Mouse (Mus musculus) kidney, embryonic 16.5 days (tissue): ENCODE measurements around the gene Pcca. TPM values are rescaled to one million over a fixed set of nuclear protein-coding genes. Genes with fewer than 3 reads are reported as not detected.

Experiments
- ATAC-seq: fragments of 200-750 bp; cut with Nextera tagmentation; 2 replicates; pipeline ENCODE4 v1.8.0; 2017; ENCODE audit warnings: moderate TSS enrichment; ENCODE audit not compliant: low FRiP score, low TSS enrichment
- H3K27ac ChIP-seq: fragments of 300-500 bp; sonication (generic); 2 replicates; pipeline ENCODE4 v1.5.1; 2014; ENCODE audit warnings: low read length
- H3K27me3 ChIP-seq: fragments of 300-500 bp; sonication (generic); 2 replicates; pipeline ENCODE4 v1.6.1; 2014; ENCODE audit warnings: low read length, control low read depth, mixed read lengths; ENCODE audit not compliant: insufficient read depth
- H3K36me3 ChIP-seq: fragments of 300-500 bp; sonication (generic); 2 replicates; pipeline ENCODE4 v1.6.1; 2014; ENCODE audit warnings: low read length, control low read depth, mixed read lengths; ENCODE audit not compliant: insufficient read depth
- H3K4me1 ChIP-seq: fragments of 300-500 bp; sonication (generic); 2 replicates; pipeline ENCODE4 v1.6.1; 2014; ENCODE audit warnings: low read length, control low read depth, mixed read lengths; ENCODE audit not compliant: insufficient read depth
- H3K4me2 ChIP-seq: fragments of 300-500 bp; sonication (generic); replicated peaks from 2 replicates; pipeline ENCODE4 v1.6.1; 2014; ENCODE audit warnings: low read depth, low read length
- H3K4me3 ChIP-seq: fragments of 300-500 bp; sonication (generic); 2 replicates; pipeline ENCODE4 v1.5.1; 2014; ENCODE audit warnings: mild to moderate bottlenecking, low read length
- H3K9ac ChIP-seq: fragments of 300-500 bp; sonication (generic); replicated peaks from 2 replicates; pipeline ENCODE4 v1.6.1; 2014; ENCODE audit warnings: low read length
- H3K9me3 ChIP-seq: fragments of 300-500 bp; sonication (generic); 2 replicates; pipeline ENCODE4 v1.6.1; 2016; ENCODE audit warnings: low read length, control low read depth
- WGBS: fragments of 180-500 bp; shearing (Covaris S2); extraction: QIAGEN DNeasy Blood & Tissue Kit; methylation state at CpG from one replicate; pipeline ENCODE4 v1.1.7; 2014; 5-methylcytosine and 5-hydroxymethylcytosine counted together
- polyA plus RNA-seq: library from polyadenylated mRNA; unstranded; fragments of >200 nt; fragmentation: Nextera tagmentation; extraction: Ambion mirVana; gene quantifications from 2 replicates; pipeline ENCODE4 v1.2.1, GENCODE M21; 2015

Pcca gene
- polyA plus RNA-seq, 1 experiment from 2014 or later: 30.7 TPM

DNA sequence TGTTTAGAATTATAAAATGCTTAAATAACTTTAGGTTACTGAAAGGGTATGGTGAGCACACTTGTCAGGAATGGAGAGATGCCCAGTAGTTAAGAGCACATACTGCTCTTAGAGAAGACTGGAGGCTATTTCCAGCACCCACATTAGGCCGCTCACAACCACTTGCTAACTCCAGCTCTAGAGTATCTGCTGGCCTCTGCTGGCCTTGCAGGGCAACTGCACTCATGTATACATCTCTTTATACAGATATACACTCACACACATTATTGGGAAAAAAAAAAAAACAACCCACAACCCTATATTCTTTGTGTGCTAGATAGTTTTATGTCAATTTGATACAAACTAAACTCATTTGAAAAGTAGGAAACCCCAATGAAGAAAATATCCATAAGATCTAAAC lies 217.4 kb downstream of the Pcca start:
- Histone ChIP-seq H3K9ac (no peak overlapping the region), H3K4me3 (no peak overlapping the region), H3K36me3 (no peaks in the 10 kb centered on the region), H3K9me3 (0 out of 2 replicates have a peak, but pooled peaks cover 2% of the 10 kb centered on the region), H3K27ac (no peak overlapping the region), H3K27me3 (no peaks in the 10 kb centered on the region), H3K4me1 (no peaks in the 10 kb centered on the region), H3K4me2 (no peak overlapping the region)
- no peak for ATAC-seq
- WGBS: 96% methylated on average over 1 of the region's 1 CpGs

DNA sequence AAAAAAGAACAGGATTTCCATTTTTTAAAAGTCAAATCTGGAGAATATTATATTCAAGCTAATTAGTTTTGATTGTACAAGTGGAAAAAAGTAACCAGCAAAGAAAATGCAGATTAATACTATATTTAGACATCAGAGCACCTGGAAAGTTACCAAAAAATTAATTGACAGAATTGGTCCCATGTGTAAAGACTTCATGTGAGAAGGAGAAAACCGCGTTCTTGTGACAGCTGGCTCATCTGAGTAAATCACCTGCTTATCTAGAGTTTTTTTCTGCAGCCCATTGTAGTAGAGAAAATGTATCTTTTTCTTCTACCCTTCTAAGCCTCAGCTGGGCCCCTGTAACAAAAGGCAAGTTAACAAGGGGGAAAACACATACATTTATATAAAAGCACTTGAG lies 219.2 kb downstream of the Pcca start:
- no peak overlapping the region for H3K9ac ChIP-seq
- H3K27ac ChIP-seq: no peak overlapping the region
- no peaks in the 10 kb centered on the region for H3K4me1 ChIP-seq
- H3K36me3 ChIP-seq: no peaks in the 10 kb centered on the region
- no peak for ATAC-seq
- 0 out of 2 replicates have a peak, but pooled peaks cover 2% of the 10 kb centered on the region for H3K9me3 ChIP-seq
- 58% methylated on average over 2 of the region's 2 CpGs for WGBS
- no peak overlapping the region for H3K4me2 ChIP-seq
- H3K4me3 ChIP-seq: no peak overlapping the region
- H3K27me3 ChIP-seq: no peaks in the 10 kb centered on the region

DNA sequence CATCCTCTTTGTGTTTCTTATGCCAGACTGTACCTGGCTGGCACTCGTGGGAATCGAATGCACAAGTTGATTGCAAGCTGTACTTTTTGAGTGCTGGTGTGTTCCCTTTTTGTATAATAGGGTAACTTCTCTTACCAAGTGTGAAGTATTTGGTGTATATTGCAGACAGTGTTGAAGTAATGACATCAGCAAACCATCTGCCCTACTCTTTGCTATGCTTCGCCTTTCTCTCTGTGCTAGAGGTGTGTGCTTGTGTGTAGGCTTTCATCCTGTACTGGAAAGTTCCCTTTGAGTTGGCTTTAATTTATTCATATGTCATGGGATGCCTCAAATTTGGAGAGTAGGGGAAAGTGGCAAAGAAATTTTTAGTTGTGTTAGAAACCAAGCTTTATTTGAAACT lies 220.2 kb downstream of the Pcca start:
- Histone ChIP-seq H3K4me1 (no peaks in the 10 kb centered on the region), H3K36me3 (no peaks in the 10 kb centered on the region), H3K9ac (no peak overlapping the region), H3K4me2 (no peak overlapping the region), H3K27me3 (no peaks in the 10 kb centered on the region), H3K9me3 (0 out of 2 replicates have a peak, but pooled peaks cover 2% of the 10 kb centered on the region), H3K4me3 (no peak overlapping the region), H3K27ac (no peak overlapping the region)
- no peak for ATAC-seq
- 92% methylated on average over 3 of the region's 3 CpGs for WGBS

DNA sequence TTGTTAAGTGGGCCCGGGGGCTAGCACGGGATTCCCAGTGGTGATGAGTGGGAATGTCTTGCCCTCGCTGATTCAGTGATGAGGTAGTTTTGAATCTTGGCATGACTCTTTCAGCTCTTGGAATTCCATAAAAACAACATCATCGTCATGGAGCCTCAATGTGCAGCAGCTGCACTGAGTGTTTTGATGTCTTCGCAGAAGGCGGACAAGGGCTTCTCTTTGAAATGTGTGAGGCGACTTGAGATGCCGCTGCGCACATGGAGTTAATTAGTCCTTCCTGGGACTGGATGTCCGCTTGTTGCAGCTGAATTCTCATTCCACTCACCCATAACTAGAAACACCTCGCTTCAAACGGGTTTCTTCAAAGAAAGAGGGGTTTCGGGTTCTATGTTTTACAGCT lies 221.4 kb downstream of the Pcca start:
- H3K4me1 ChIP-seq: no peaks in the 10 kb centered on the region
- H3K36me3 ChIP-seq: no peaks in the 10 kb centered on the region
- no peak overlapping the region for H3K9ac ChIP-seq
- no peak overlapping the region for H3K4me3 ChIP-seq
- H3K4me2 ChIP-seq: no peak overlapping the region
- H3K27ac ChIP-seq: no peak overlapping the region
- WGBS: 57% methylated on average over 13 of the region's 13 CpGs
- ATAC-seq: no peak
- 0 out of 2 replicates have a peak, but pooled peaks cover 2% of the 10 kb centered on the region for H3K9me3 ChIP-seq
- no peaks in the 10 kb centered on the region for H3K27me3 ChIP-seq

DNA sequence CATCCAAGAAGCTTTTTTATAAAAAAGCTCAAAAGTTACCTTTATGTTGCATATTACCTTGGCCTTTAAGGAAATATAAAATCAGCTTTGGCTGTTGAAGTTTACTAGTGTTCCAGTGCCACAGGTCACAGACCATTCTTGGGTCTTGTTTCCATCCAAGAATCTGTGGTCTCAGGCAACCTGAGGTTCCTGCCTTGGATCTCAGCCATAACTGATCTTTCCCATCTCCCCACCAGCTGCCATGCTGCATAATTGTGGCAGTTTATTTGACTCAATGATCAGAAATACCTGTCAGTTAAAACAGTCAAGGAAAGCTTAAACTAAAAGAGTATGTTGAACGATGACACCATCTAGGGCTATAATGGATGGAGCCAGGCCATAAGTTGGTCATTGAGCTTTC lies 222.5 kb downstream of the Pcca start:
- WGBS: 88% methylated on average over 1 of the region's 1 CpGs

DNA sequence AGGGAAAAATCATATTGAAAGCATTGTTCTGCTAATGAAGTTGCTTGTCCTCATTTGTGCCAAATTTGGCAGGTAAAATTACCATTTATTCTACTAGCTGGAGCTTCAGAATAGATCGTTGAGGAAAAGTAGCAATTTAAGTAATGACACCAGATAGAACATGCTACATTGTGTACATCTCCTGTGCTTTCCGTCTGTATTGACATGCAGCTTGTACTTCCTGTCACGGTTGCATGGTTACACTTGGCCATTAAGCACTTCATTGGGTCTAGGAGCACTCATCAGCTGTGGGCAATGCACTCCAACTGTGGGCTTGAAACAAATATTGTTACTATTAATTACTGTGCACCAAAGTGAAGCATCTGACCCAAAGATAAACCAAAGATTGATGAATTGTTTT lies 225.8 kb downstream of the Pcca start:
- Histone ChIP-seq H3K4me3 (no peak overlapping the region), H3K4me1 (no peaks in the 10 kb centered on the region), H3K9ac (no peak overlapping the region), H3K27ac (no peak overlapping the region), H3K4me2 (no peak overlapping the region), H3K9me3 (no peaks in the 10 kb centered on the region), H3K27me3 (no peaks in the 10 kb centered on the region), H3K36me3 (no peaks in the 10 kb centered on the region)
- no peak for ATAC-seq
- WGBS: 59% methylated on average over 3 of the region's 3 CpGs

More for the DNA sequence above, 222.5 kb downstream of the Pcca start:
- no peak overlapping the region for H3K4me3 ChIP-seq
- H3K27me3 ChIP-seq: no peaks in the 10 kb centered on the region
- no peak overlapping the region for H3K4me2 ChIP-seq
- no peaks in the 10 kb centered on the region for H3K9me3 ChIP-seq
- ATAC-seq: no peak
- H3K36me3 ChIP-seq: no peaks in the 10 kb centered on the region
- H3K27ac ChIP-seq: no peak overlapping the region
- no peak overlapping the region for H3K9ac ChIP-seq
- H3K4me1 ChIP-seq: no peaks in the 10 kb centered on the region

DNA sequence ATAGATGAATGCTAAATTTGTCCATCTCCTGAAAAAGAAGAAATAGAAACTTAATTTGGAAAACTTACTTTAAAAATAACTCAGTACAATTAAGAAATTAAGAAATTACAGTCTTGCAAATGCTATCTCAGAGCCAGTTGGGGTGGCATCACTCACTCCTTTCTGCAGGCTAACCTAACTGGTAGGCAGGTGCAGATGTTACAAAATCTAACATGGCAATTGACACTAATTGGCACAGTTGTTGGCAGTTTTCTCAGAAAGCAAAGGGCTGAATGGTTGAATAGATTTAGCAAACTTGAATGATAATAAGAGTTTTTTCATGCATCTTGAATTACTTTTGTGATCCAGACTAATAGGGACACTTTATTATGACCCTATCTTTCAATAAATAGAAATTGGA lies 226.7 kb downstream of the Pcca start:
- Histone ChIP-seq H3K27me3 (no peaks in the 10 kb centered on the region), H3K36me3 (no peaks in the 10 kb centered on the region), H3K4me2 (no peak overlapping the region), H3K9ac (no peak overlapping the region), H3K4me1 (no peaks in the 10 kb centered on the region), H3K27ac (no peak overlapping the region), H3K4me3 (no peak overlapping the region), H3K9me3 (no peaks in the 10 kb centered on the region)
- no peak for ATAC-seq

DNA sequence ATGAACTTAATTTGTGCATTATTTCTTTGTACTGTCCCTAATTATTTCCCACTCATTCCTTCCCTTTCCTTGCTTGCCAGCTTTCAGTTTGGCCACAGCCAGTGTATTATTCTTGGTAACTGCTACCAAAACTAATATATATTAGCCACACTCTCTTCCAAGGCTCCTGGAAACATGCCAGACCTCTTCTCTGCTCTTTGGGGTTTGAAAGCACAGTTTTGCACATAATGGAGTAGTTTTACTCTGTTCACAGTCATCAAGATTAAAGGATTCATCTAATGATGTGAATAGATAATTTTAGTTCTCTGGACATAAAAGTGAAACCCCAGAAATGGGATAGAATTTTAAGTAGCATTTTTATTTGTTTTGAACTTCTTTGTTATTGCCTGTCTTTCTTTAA lies 228.5 kb downstream of the Pcca start:
- ATAC-seq: no peak
- H3K27ac ChIP-seq: no peak overlapping the region

DNA sequence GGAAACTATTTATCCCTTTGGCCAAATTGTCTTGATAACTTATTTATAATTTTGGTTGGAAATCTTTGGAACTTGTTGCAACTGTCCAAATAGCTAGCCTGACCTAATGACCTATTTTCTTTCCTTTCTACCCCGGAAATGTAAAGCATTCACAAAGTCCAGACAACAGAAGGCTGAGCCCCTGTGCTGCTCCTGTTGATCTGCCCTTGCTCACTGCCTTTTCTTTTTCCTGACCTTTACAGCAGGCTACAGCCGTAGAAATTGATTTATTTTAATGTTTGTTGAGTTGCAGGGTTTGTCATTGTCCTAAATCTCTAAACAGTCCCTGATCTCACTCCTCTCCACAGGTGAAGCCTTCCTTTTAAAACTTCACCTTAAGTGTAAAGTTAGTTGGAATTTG lies 231.8 kb downstream of the Pcca start:
- Histone ChIP-seq H3K4me1 (no peaks in the 10 kb centered on the region), H3K4me3 (no peak overlapping the region)
- WGBS: 49% methylated on average over 2 of the region's 2 CpGs

More for the DNA sequence above, 228.5 kb downstream of the Pcca start:
- Histone ChIP-seq H3K4me1 (no peaks in the 10 kb centered on the region), H3K4me2 (no peak overlapping the region), H3K4me3 (no peak overlapping the region), H3K27me3 (no peaks in the 10 kb centered on the region), H3K9ac (no peak overlapping the region), H3K9me3 (no peaks in the 10 kb centered on the region), H3K36me3 (no peaks in the 10 kb centered on the region)

DNA sequence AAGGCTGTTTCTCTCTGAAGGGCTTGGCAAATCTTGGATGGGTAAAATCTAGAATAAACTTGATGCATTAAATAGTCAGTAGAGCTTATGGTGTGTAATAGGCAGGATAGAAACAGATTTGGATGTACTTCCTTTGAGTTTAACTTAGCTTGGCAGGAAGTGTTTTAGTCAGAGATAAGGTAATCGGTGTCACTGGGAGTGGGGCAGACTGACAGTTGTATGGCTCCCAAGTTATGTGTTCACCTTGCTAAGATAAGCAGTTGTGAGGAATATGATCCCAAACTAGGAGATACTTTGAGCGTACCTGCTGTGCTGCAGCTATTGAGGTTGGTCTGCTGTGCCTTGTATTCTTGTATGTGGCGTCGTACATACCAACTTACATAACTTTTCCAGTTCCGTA lies 232.3 kb downstream of the Pcca start:
- Histone ChIP-seq H3K4me3 (no peak overlapping the region), H3K9me3 (no peaks in the 10 kb centered on the region), H3K4me2 (no peak overlapping the region), H3K9ac (no peak overlapping the region), H3K27ac (no peak overlapping the region), H3K4me1 (no peaks in the 10 kb centered on the region), H3K36me3 (no peaks in the 10 kb centered on the region), H3K27me3 (no peaks in the 10 kb centered on the region)
- WGBS: 87% methylated on average over 5 of the region's 5 CpGs
- ATAC-seq: no peak

More for the DNA sequence above, 231.8 kb downstream of the Pcca start:
- Histone ChIP-seq H3K4me2 (no peak overlapping the region), H3K27me3 (no peaks in the 10 kb centered on the region), H3K9me3 (no peaks in the 10 kb centered on the region), H3K36me3 (no peaks in the 10 kb centered on the region), H3K27ac (no peak overlapping the region), H3K9ac (no peak overlapping the region)
- ATAC-seq: no peak

DNA sequence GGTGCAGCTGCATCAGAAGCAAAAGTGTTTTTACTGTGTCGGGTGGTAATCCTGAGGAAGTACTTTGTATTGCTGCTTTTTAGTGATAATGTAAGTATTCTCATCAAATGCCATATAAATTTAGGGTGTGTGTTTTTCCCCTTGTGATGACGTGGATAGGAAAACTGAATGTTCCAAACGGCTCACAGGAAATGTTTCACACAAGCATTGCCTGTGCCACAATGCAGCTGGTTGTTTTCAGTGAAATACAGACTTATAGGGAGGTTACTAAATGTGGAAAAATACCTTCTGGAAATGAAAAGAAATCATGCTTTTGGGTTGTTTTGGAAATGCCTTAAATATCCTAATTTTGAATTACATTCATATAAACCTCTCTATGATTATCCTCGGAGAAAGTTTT lies 250.6 kb downstream of the Pcca start:
- H3K27ac ChIP-seq: no peak overlapping the region
- H3K4me1 ChIP-seq: no peaks in the 10 kb centered on the region
- H3K9ac ChIP-seq: no peak overlapping the region
- H3K27me3 ChIP-seq: no peaks in the 10 kb centered on the region
- H3K36me3 ChIP-seq: no peaks in the 10 kb centered on the region
- 68% methylated on average over 4 of the region's 4 CpGs for WGBS
- no peak overlapping the region for H3K4me3 ChIP-seq
- H3K4me2 ChIP-seq: no peak overlapping the region
- no peaks in the 10 kb centered on the region for H3K9me3 ChIP-seq
- no peak for ATAC-seq
